Mouse (Mus musculus) heart, embryonic 14.5 days (tissue): ENCODE results near the gene Sun1. TPM values are rescaled to one million over a fixed set of nuclear protein-coding genes. Genes with fewer than 3 reads are reported as not detected.

ENCODE experiments used
- ATAC-seq: fragments of 200-750 bp; cut with Nextera tagmentation; 2 replicates; pipeline ENCODE4 v1.8.0; 2017; ENCODE audit warnings: low read depth, moderate TSS enrichment; ENCODE audit not compliant: insufficient number of reproducible peaks, insufficient read depth, low FRiP score
- H3K27ac ChIP-seq, 2 experiments: fragments of 200-500 bp in 1 of 2; fragments of 300-500 bp in 1 of 2; sonication (generic) in 1 of 2; replicated peaks in 1 of 2; 2 replicates each; pipeline ENCODE4 v1.5.1; 2012 to 2014; ENCODE audit warnings: low read depth in 2 of 2, low read length in 2 of 2, control low read depth in 1 of 2, mild to moderate bottlenecking in 1 of 2, mixed read lengths in 1 of 2; ENCODE audit not compliant: control insufficient read depth in 1 of 2, insufficient read depth in 1 of 2
- H3K27me3 ChIP-seq: fragments of 300-500 bp; sonication (generic); 2 replicates; pipeline ENCODE4 v1.6.1; 2014; ENCODE audit warnings: mild to moderate bottlenecking, low read length, control low read depth; ENCODE audit not compliant: control insufficient read depth, insufficient read depth
- H3K36me3 ChIP-seq: fragments of 300-500 bp; sonication (generic); 2 replicates; pipeline ENCODE4 v1.6.1; 2014; ENCODE audit warnings: mild to moderate bottlenecking, control low read depth, low read length, mixed read lengths; ENCODE audit not compliant: control insufficient read depth, insufficient read depth
- H3K4me1 ChIP-seq, 2 experiments: fragments of 200-500 bp in 1 of 2; fragments of 300-500 bp in 1 of 2; sonication (generic) in 1 of 2; 2 replicates each; pipeline ENCODE4 v1.6.1; 2012 to 2014; ENCODE audit warnings: low read length in 2 of 2, control low read depth in 1 of 2, mixed read lengths in 1 of 2; ENCODE audit not compliant: control insufficient read depth in 2 of 2, insufficient read depth in 2 of 2
- H3K4me2 ChIP-seq: fragments of 300-500 bp; sonication (generic); 2 replicates; pipeline ENCODE4 v1.6.1; 2014; ENCODE audit warnings: mild to moderate bottlenecking, low read length
- H3K4me3 ChIP-seq, 2 experiments: fragments of 200-500 bp in 1 of 2; fragments of 300-500 bp in 1 of 2; sonication (generic) in 1 of 2; 2 replicates each; pipeline ENCODE4 v1.5.1; 2012 to 2014; ENCODE audit warnings: low read length in 2 of 2, mild to moderate bottlenecking in 2 of 2, control low read depth in 1 of 2, low read depth in 1 of 2, moderate library complexity in 1 of 2; ENCODE audit not compliant: control insufficient read depth in 1 of 2, insufficient read depth in 1 of 2
- H3K9ac ChIP-seq: fragments of 300-500 bp; sonication (generic); 2 replicates; pipeline ENCODE4 v1.6.1; 2014; ENCODE audit warnings: mild to moderate bottlenecking, low read length
- H3K9me3 ChIP-seq: fragments of 300-500 bp; sonication (generic); 2 replicates; pipeline ENCODE4 v1.6.1; 2016; ENCODE audit warnings: low read length, control low read depth; ENCODE audit not compliant: control insufficient read depth
- WGBS: fragments of 180-500 bp; shearing (Covaris S2); extraction: QIAGEN DNeasy Blood & Tissue Kit; methylation state at CpG from one replicate; pipeline ENCODE4 v1.1.7; 2014; 5-methylcytosine and 5-hydroxymethylcytosine counted together
- polyA plus RNA-seq: library from polyadenylated mRNA; unstranded; fragments of >200 nt; fragmentation: Nextera tagmentation; extraction: Ambion mirVana; gene quantifications from 2 replicates; pipeline ENCODE4 v1.2.1, GENCODE M21; 2014

Sun1 gene
- polyA plus RNA-seq, 1 experiment from 2014 or later = 41.4 TPM

GRCm38 (mm10) chr5:139174556-139175547 lies 25.6 kb upstream of the Sun1 start:
- peak overlapping the region; percentile 44 to 51; a peak in 3 of 4 replicates for H3K27ac ChIP-seq
- ATAC-seq = peak; percentile 33; the same call in 1 of the 2 replicates
- no peaks in the 10 kb centered on the region for H3K27me3 ChIP-seq
- H3K9ac ChIP-seq = no peak overlapping the region
- H3K9me3 ChIP-seq = no peaks in the 10 kb centered on the region
- no peak overlapping the region for H3K4me2 ChIP-seq
- peaks cover 5 to 7% of the 10 kb centered on the region in 2 experiments for H3K4me1 ChIP-seq
- WGBS = 62% methylated on average over 10 of the region's 10 CpGs
- H3K4me3 ChIP-seq = no peak overlapping the region
- H3K36me3 ChIP-seq = peaks cover 71% of the 10 kb centered on the region

- Histone ChIP-seq H3K4me2 (no peak overlapping the region), H3K9ac (no peak overlapping the region), H3K9me3 (no peaks in the 10 kb centered on the region), H3K4me1 (peaks cover 2 to 4% of the 10 kb centered on the region in 2 experiments), H3K4me3 (no peak overlapping the region), H3K36me3 (peaks cover 82% of the 10 kb centered on the region), H3K27ac (no peak overlapping the region), H3K27me3 (no peaks in the 10 kb centered on the region)
- peak; percentile 48; the same call in 1 of the 2 replicates for ATAC-seq
- 25% methylated on average over 11 of the region's 11 CpGs for WGBS
Observed at GRCm38 (mm10) chr5:139178895-139179631, 21.4 kb upstream of the Sun1 start.

- WGBS = 77% methylated on average over 2 of the region's 2 CpGs
- Histone ChIP-seq H3K9ac (no peak overlapping the region), H3K4me2 (no peak overlapping the region), H3K27me3 (no peaks in the 10 kb centered on the region), H3K36me3 (peaks cover 89% of the 10 kb centered on the region), H3K27ac (no peak overlapping the region), H3K9me3 (no peaks in the 10 kb centered on the region), H3K4me1 (no peaks in the 10 kb centered on the region), H3K4me3 (no peak overlapping the region)
- no peak for ATAC-seq
Observed at GRCm38 (mm10) chr5:139183131-139183530, 17.3 kb upstream of the Sun1 start.

GRCm38 (mm10) chr5:139183601-139184000 lies 16.8 kb upstream of the Sun1 start:
- Histone ChIP-seq H3K4me1 (no peaks in the 10 kb centered on the region), H3K4me2 (no peak overlapping the region), H3K4me3 (no peak overlapping the region), H3K9ac (no peak overlapping the region), H3K36me3 (peaks cover 85% of the 10 kb centered on the region), H3K27me3 (no peaks in the 10 kb centered on the region), H3K9me3 (no peaks in the 10 kb centered on the region), H3K27ac (no peak overlapping the region)
- WGBS = 92% methylated on average over 9 of the region's 9 CpGs
- no peak for ATAC-seq

- no peak for ATAC-seq
Observed at GRCm38 (mm10) chr5:139184897-139185296, 15.5 kb upstream of the Sun1 start.

GRCm38 (mm10) chr5:139189726-139190125 lies 10.7 kb upstream of the Sun1 start:
- 94% methylated on average over 5 of the region's 5 CpGs for WGBS
- no peaks in the 10 kb centered on the region for H3K9me3 ChIP-seq
- ATAC-seq = no peak
- H3K36me3 ChIP-seq = peaks cover 32% of the 10 kb centered on the region
- H3K4me2 ChIP-seq = no peak overlapping the region
- no peaks in the 10 kb centered on the region for H3K4me1 ChIP-seq
- no peaks in the 10 kb centered on the region for H3K27me3 ChIP-seq
- H3K9ac ChIP-seq = no peak overlapping the region
- no peak overlapping the region for H3K4me3 ChIP-seq
- H3K27ac ChIP-seq = no peak overlapping the region

More at GRCm38 (mm10) chr5:139184897-139185296, 15.5 kb upstream of the Sun1 start:
- 88% methylated on average over 4 of the region's 4 CpGs for WGBS
- Histone ChIP-seq H3K9me3 (no peaks in the 10 kb centered on the region), H3K27me3 (no peaks in the 10 kb centered on the region), H3K27ac (no peak overlapping the region), H3K9ac (no peak overlapping the region), H3K4me1 (no peaks in the 10 kb centered on the region), H3K4me2 (no peak overlapping the region), H3K4me3 (no peak overlapping the region), H3K36me3 (peaks cover 78% of the 10 kb centered on the region)

GRCm38 (mm10) chr5:139190958-139191357 lies 9.5 kb upstream of the Sun1 start:
- no peak overlapping the region for H3K4me2 ChIP-seq
- no peak overlapping the region for H3K27ac ChIP-seq
- H3K4me3 ChIP-seq = no peak overlapping the region
- no peaks in the 10 kb centered on the region for H3K9me3 ChIP-seq
- no peaks in the 10 kb centered on the region for H3K27me3 ChIP-seq
- no peak for ATAC-seq
- peaks cover 20% of the 10 kb centered on the region for H3K36me3 ChIP-seq
- H3K9ac ChIP-seq = no peak overlapping the region
- WGBS = 69% methylated on average over 5 of the region's 5 CpGs
- no peaks in the 10 kb centered on the region for H3K4me1 ChIP-seq
